Mouse (Mus musculus): ENCODE measurements around the gene Crtap. TPM values are rescaled to one million over a fixed set of nuclear protein-coding genes. Genes with fewer than 3 reads are reported as not detected.

The Crtap gene
- total RNA-seq, 4 experiments from 2014 or later: 6.1 to 9.8 (median 8.3) TPM

GRCm38 (mm10) chr9:114326011-114326748, 64.3 kb downstream of the Crtap start:
- DNase-seq (ENCODE audit: low spot score in 2 of 2): no peak

Other genes starting within 250 kb of the Crtap start
- not detected for gene Bcl2a1c, start 60.5 kb downstream of the Crtap start, total RNA-seq (2022)
- 10 to 100 TPM; 20.2 to 40.0 (median 30.7) TPM for gene Glb1, start 10.4 kb upstream of the Crtap start, total RNA-seq (2022)
- 10 to 100 TPM; 10.6 to 13.4 (median 12.4) TPM for gene Tmppe, start 10.4 kb upstream of the Crtap start, total RNA-seq (2022)
- not detected for gene Ccr4, start 114.2 kb upstream of the Crtap start, total RNA-seq (2022)
- gene C130032M10Rik, start 125.0 kb upstream of the Crtap start, total RNA-seq (2022): not detected
- 1 to 10 TPM; 1.3 to 1.9 (median 1.6) TPM for gene Trim71, start 173.7 kb upstream of the Crtap start, total RNA-seq (2022)
- 10 to 100 TPM; 48.5 to 56.0 (median 53.2) TPM for gene Cnot10, start 249.5 kb upstream of the Crtap start, total RNA-seq (2022)